Mouse (Mus musculus) E14TG2a.4 (cell line): ENCODE results near the gene Csf2rb2.

ENCODE experiments used
- CTCF ChIP-seq: conservative IDR thresholded peaks from 2 replicates; pipeline ENCODE4 v1.5.1; 2014; ENCODE audit warnings: low read length
- NANOG ChIP-seq: IDR thresholded peaks from 2 replicates; pipeline ENCODE4 v1.6.1; 2014; ENCODE audit warnings: borderline replicate concordance, low read length, mixed read lengths
- POU5F1 ChIP-seq: IDR thresholded peaks from 2 replicates; pipeline ENCODE4 v1.6.1; 2014; ENCODE audit warnings: low read length, borderline replicate concordance

GRCm38 (mm10) chr15:78278308-78278707 is 27.2 kb downstream of the Csf2rb2 start:
- no peak for TF ChIP-seq CTCF
- no peak for TF ChIP-seq POU5F1
- no peak for TF ChIP-seq NANOG
